Mouse (Mus musculus) adipocyte (in vitro differentiated cells): ENCODE data around the gene Scd3.
"Not testable (repeated sequence)": the region's sequence is repeated elsewhere in the genome, so short reads cannot be mapped to it uniquely, and the experiment has no call there.

Source experiments
- DNase-seq: peaks from one replicate; pipeline ENCODE4 v3.0.0-alpha.2; 2016; ENCODE audit warnings: low spot score

Gene Scd3

DNA sequence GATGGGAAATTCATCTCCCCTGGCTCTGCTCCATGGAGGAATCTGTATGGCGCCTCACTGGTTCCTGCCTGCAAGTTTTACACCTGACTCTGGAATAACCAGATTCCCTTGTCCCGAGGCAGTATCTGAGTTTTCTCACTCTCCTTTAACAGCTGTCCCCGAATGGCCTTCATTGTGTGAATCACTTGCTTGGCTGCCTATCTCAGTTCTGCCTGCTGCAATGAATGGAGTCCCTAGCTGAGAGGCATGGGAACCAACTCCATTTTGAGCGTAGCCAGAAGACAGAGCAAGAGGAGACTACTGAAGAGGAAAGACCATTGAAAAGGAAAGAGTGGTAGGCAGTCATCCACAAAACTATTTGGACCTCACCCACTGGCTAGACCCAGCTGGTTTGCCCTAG, 70.6 kb downstream of the Scd3 start:
- DNase-seq = no peak

DNA sequence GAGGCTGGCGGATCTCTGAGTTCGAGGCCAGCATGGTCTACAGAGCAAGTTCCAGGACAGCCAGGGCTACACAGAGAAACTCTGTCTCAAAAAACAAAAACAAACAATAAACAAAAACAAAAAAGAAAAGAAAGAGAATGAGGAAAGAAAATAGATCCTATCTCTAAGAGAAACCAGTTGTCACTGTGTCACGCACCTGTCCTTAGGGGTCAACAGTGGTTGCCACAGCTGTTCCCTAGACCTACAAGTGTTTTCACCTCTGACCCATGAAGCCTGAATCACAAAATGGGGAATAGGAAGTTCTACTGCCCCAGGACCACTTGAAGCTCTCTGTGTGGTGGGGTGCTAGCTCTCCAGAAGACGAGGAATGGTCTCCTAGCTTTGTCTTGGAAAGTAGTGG, 71.4 kb downstream of the Scd3 start:
- DNase-seq = no peak

DNA sequence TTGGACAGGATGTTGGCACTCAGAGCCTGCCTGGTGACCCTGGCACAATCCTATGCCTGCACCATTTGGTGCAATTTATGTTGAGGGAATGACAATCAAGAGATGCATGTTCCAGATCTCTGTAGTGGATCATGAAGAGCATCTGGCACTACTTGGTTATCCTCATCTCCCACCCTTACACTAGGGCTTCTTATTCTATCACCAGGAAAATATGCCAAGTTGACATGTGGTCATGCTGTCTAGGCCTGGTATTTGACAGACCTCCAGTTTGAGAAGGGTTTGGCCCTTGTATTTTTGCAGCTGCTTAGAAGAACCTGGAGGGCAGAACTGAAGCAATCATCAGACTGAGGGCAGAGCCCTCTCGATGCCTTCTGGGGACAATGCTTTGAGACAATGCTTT, 72.3 kb downstream of the Scd3 start:
- no peak for DNase-seq

DNA sequence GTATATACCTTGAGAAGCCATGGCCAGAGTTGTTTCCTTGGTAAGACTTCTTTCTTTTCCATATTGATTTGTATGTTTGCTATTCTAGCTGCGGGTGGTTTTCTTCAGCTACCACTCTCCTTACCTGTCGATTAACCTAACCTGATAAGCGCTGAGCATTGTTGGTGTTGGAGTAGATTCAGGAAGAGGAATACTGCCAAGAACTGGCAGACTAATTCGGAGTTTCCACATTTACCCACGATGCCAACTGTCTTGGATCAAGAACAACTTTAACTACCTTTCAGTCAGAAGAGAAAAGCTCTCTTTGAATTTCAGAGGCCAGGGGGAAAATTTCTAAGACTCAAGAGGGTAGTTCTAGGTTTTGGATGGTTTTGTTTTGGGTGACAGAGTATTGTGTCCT, 73.8 kb downstream of the Scd3 start:
- DNase-seq = peak; percentile 46

DNA sequence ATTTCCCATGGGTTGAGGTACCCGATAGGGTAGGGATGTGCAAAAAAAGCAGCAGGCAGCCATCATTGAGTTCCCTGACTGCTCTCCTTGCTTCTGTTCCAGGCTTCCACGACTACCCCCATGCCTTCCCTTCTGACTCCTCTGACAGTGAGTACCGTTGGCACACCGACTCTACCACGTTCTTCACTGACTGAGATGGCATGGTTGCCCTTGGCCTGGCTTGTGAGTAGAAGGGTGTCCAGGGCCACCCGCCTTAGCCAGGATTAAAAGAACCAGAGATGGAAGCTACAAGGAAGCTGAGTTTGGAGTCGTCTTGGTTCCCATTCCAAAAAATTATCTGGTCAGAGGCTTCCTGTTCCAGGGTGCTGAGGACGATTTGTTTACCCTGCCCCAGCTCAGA, 74.9 kb downstream of the Scd3 start:
- DNase-seq = no peak

DNA sequence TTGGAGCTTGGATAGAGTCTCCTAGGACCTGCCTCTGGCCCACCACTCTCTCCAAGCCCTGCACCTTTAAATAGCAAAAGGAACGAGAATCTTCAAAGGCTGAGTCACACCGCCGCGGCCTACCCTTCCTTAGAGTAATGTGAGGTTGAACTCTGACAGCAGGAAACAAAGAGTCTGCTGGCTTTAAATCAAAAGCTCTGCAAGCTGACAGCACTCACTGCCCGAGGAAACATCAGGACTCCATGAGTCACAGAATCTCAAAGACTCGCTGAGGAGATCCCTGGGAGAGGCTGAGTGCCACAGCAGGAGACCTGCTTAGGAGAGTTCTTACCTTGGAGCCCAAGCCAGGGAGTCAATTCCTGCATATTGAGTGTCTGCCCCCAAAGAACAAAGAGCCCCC, 77.7 kb downstream of the Scd3 start:
- peak; percentile 67 for DNase-seq

DNA sequence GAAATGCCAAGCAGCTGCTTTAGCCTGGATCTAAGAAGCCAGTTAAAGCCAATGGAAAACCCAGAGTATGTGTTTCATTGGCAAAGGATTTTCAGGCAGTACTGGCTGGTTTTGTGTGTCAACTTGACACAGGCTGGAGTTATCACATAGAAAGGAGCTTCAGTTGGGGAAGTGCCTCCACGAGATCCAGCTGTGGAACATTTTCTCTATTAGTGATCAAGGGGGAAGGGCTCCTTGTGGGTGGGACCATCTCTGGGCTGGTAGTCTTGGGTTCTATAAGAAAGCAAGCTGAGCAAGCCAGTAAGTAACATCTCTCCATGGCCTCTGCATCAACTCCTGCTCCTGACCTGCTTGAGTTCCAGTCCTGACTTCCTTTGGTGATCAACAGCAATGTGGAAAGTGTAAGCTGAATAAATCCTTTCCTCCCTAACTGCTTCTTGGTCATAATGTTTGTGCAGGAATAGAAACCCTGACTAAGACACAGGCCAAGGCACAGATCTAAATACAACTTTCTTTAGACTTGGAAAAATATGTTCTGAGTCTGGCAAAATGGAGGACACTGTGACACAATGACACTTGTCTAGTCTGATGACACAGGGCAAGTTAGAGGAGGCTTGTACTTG, 78.9 kb downstream of the Scd3 start:
- not testable (repeated sequence) for DNase-seq

DNA sequence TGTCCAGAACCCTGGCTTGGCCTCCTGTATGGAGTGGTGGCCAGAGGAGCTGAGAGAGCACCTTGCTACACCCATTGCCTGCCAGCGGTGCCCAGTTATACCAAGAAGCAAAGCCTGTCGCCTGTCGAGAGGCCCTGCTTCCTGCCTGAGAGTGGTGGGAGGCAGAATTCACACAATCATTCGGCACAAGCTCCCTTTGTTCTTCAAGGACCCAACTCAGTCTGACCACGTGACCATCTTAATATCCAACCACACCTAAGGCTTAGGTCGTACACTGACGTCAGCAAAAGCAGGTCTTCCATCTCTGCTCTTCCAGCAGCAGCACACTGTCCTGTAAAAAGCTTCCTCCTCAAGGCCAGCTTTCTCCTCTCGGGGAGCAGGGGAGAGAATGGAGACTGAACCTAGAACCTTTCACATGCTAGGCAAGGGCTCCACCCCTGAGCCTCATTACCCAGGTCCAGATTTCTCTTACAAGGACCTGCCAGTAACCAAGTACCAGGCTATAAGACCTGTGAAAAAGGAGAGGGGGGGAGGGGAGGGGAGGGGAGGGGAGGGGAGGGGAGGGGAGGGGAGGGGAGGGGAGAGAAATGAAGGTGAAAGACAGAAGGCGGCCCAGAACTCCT, 79.6 kb downstream of the Scd3 start:
- DNase-seq = no peak

DNA sequence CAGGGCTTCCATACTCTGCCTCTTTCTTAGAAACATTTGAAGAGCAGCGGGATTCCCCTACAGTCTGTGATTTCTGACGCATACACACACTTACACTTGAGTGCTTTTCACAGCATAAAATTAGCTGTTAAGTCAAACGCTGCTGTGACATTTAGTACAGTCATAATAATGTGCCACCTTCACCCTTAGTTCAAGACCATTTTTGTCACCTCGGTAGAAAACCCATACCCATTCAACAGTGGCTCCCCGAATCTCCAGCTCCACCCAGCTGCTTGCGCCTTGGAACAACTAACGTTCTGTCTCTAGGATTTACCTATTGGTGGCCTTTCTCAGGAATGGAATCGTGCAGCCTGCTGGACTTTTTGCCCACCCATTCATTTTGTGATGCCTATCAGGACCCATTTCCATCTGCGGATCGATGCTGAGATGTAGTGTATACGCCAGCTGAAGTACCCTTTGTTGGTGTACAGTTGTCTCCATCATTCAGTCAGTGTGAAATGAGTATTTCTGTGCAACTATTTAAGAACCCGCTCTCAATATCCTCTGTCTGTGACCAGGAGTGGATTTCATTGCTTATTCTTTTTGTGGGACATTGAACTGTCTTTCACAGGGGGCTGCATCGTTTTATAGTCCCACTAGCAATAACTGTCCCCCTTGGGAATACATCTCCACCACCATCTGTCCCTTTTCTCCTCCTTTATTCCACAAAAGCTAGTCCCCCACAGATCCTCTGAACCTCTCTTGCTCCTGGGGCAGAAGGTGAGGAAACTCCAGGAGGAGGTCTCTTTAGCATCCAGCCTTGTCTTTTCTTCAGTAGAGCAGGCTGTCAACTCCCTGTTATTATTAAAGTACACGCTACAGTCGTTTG, 80.3 kb downstream of the Scd3 start:
- no peak for DNase-seq

DNA sequence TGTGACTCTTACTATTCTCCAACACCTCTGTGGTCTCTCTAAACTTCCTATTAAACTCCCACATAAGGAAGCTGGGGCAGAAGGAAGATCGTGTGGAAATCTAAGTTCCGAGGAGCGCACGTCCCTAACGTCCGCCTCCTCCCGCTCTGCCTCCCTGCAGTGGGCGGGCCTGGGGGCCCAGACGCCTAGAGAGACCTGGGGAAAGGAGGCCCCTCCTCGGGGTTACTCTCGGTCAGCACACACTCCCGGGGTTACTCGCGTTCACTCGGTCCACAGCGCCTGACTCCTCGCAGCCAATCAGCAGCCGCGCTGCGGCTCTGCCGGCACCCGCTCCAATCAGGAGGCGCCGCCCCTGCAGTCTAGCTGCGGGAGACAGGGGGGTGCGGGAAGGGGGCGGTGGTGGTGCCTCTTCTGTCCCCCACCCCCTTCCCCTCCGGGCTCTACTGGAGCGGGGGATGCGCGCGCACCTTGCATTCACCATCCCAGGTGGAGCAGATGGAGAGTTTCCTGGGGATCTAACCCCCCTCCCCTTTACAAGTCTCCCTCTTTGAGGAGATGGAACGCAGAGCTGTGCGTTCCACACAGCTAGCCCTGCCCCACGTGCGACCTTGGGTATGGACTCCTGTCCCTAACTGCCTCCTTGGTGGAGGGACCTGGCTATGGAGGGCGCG, 81.1 kb downstream of the Scd3 start:
- DNase-seq = peak; percentile 73

DNA sequence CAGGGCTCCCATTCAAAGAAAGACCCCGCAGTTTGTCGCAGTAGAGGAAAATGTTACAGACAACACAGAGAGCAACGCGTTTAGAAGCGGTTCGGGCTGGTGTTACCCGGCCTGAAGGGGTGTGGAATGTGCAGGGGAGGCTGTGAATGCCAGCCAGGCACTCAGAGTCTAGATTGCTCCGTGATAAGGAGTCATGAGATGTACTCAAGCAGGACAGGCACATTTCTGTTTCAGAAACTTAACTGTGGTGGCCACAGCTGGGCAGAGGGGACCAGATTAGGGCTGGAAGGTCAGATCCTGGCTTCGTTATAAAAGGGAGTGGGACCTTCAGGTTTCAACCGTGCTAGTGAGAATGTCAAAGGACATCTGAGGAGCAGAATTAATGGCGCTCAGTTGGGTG, 81.7 kb downstream of the Scd3 start:
- DNase-seq = no peak

DNA sequence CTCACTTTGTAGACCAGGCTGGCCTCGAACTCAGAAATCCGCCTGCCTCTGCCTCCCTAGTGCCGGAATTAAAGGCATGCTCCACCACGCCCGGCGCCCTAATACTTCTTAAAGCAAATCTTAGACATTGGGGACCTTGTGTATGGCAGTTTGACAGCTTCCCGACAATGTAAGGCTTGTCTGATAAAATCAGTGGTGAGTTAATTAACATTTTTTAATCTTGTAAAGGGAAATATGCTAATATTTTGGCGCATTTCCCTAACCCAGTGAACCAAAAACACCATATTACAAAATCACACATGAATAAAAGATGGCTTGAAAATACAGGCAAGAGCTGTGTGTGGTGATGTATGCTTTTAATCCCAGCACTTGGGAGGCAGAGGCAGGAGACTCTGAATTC, 82.5 kb downstream of the Scd3 start:
- DNase-seq = no peak

DNA sequence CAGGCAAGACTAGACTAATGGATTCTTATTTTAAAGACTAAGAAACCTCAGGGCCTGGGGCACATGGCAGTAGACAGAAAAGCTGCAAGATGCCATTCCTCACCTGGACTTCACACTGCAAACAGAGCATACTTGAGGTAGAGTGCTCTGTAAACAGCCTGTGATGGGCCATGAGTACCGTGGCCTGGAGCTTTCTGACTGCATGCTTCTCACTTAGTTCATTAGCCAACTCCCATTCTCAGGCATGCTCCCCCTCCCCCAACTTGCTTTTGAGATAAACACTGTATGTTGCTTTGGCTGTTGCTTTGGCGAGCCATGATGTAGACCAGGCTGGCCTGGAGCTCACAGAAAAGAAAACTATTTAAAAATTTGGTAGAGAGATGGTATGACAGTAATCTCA, 83.0 kb downstream of the Scd3 start:
- no peak for DNase-seq

DNA sequence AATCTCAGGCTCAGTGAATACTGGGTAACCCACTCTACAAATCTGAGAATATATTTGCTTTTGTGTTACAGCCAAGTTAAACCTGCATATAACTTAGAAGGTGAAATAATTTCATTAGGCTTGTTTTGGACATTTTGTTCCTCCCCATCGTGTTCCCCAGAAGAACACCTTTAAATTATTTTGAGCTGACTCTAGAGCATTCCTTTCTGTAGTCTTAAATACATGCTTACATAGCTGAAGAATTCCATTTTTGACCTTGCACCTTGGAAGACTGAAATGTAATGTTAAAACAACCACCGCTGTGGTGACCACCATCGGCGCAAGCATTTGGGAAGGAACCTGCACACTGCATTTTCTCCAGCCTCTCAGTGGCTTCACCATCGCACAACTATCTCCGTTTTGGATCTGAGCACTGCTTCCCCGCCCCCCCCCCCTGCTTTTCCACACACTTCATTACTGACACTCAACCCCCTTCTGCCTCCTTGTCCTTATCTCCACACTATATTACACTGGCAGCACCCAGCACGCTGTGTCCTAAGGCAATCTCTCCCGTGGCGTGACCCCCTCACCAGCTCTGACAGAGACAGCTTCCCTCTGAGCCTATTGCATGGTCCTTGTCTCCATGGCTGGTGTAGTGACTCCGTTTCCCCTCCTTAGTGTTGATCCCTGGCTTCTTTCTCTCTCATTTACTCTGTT, 84.5 kb downstream of the Scd3 start:
- DNase-seq = no peak

DNA sequence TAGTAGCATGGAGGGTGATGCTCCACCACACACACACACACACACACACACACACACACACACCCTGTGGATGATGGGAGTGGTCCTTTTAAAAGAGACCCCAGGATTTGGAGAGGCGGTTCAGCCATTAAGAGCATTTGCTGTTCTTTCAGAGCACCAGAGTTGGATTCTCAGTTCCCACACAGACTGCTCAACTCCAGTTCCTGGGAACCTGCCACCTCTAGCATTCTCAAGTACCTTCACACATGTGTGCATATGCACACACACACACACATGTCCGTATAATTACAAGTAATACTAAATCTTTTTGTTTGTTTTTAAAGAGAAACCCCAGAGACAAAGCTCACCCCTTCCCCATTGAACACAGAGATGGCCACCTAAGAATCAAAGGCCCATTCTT, 89.0 kb downstream of the Scd3 start:
- DNase-seq = no peak

DNA sequence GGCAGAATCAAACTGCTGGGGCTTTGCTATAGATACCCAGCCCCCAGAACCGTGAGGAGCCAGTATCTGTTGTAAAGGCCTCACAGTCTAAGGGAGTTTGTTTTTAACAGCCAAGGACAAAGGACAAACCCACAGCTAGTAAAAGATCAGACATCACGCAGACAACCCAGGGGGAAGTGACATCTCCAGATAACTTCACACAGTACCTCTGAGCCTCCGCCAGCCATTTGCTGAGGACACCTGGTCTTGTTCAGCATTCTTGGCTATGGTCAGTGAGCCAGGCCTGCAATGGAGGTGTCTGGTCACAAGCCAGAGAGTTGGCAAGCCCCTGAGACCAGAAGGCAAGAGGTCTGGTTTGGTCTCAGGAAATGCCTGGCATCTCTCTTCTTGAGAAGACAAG, 89.4 kb downstream of the Scd3 start:
- DNase-seq = no peak

DNA sequence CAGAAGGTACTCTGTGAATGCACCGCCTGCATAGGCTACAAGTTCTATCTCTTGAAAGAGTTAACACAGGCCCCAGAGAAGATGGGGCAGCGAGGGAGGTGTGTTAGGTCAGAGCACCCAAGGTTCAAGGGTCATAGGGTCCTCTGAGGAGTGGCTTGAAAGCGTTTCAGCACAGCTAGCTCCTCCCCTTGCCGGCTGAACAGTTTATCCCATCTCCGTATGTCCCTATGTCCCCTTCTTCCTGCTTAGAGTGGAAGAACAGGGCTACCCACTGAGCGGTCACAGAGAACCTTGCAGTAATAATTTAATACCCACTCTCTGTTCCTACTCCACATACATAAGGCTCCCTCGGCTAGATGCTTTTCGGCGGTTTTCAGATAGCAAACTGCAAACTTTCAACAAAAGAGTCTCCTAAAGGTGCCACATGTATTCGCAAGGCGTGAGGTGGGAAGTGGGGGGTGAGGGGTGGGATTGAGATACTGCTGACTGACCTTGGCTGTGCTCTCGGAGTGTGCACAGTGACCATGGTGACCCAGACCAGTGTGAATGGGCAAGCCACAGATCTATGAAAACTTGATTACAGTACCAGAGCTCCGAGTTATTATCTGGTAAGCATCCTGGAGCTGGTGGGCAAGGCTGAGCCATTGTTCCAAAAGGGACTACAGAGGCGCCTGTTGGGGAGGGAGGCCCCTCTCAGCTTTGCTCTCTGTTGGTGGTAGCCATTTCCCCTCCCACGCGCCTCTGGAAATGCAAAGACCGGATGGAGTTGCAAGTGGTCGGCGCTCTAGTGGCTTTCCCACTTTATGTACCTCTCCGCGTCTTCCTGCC, 90.1 kb downstream of the Scd3 start, which contains the start of gene Scd2:
Scd2 (plus strand) TSS at position 734 of the 828 bp plus-strand sequence.
- no peak for DNase-seq
